Mouse (Mus musculus) heart, adult 2 months (tissue): ENCODE results near the gene Vars2. TPM values are rescaled to one million over a fixed set of nuclear protein-coding genes. Genes with fewer than 3 reads are reported as not detected.

Experiments
- DNase-seq, 2 experiments: peaks; one replicate each; pipeline ENCODE4 v3.0.0; 2021
- H3K27ac ChIP-seq: fragments of 200-600 bp; 2 replicates; pipeline ENCODE4 v1.8.1; 2022
- H3K27me3 ChIP-seq: fragments of 200-500 bp; 2 replicates; pipeline ENCODE4 v1.6.1; 2012; ENCODE audit warnings: mild to moderate bottlenecking, low read length, inconsistent platforms, mixed read lengths; ENCODE audit not compliant: control insufficient read depth, insufficient read depth
- H3K36me3 ChIP-seq: fragments of 200-500 bp; 2 replicates; pipeline ENCODE4 v1.6.1; 2012; ENCODE audit warnings: low read length, inconsistent platforms; ENCODE audit not compliant: control insufficient read depth, insufficient read depth
- H3K4me1 ChIP-seq: fragments of 200-500 bp; 2 replicates; pipeline ENCODE4 v1.6.1; 2011; ENCODE audit warnings: low read length; ENCODE audit not compliant: control insufficient read depth, insufficient read depth
- H3K4me3 ChIP-seq: fragments of 200-600 bp; 2 replicates; pipeline ENCODE4 v1.8.1; 2022
- H3K79me2 ChIP-seq: fragments of 200-500 bp; replicated peaks from 2 replicates; pipeline ENCODE4 v1.6.1; 2012; ENCODE audit warnings: mild to moderate bottlenecking, inconsistent platforms, low read length, moderate library complexity, mixed read lengths; ENCODE audit not compliant: control insufficient read depth, insufficient read depth
- H3K9ac ChIP-seq: fragments of 200-500 bp; 2 replicates; pipeline ENCODE4 v1.6.1; 2012; ENCODE audit warnings: low read depth, mild to moderate bottlenecking, control low read depth, inconsistent platforms, low read length, mixed read lengths
- CTCF ChIP-seq: fragments of 200-600 bp; IDR thresholded peaks from 2 replicates; pipeline ENCODE4 v1.8.1; 2022; ENCODE audit warnings: antibody characterized with exemption, mild to moderate bottlenecking, moderate library complexity
- EP300 ChIP-seq: fragments of 200-500 bp; IDR thresholded peaks from 2 replicates; pipeline ENCODE4 v1.6.1; 2011; ENCODE audit warnings: low read depth, low read length, control low read depth; ENCODE audit not compliant: insufficient read depth
- POLR2A ChIP-seq: fragments of 200-500 bp; IDR thresholded peaks from 2 replicates; pipeline ENCODE4 v1.6.1; 2011; ENCODE audit warnings: mild to moderate bottlenecking, low read depth, low read length, control low read depth; ENCODE audit not compliant: insufficient read depth
- WGBS: fragments of 180-500 bp; shearing (Covaris S2); methylation state at CpG from one replicate; pipeline ENCODE4 v1.1.7; 2018; 5-methylcytosine and 5-hydroxymethylcytosine counted together
- intact Hi-C: fragments of 180-260 bp; cut with DNase I; formaldehyde crosslinking; loops from one replicate; pipeline ENCODE4 v1.15.1; 2025
- polyA plus RNA-seq: library from polyadenylated mRNA; depleted of rRNA; stranded (reverse); fragments of >200 nt; gene quantifications from 2 replicates; pipeline ENCODE4 v1.2.3, GENCODE M21; 2012
- total RNA-seq, 2 experiments: library from RNA; stranded (reverse); gene quantifications; 2 replicates each; pipeline ENCODE4 v1.2.3; 2021

Gene Vars2
- total and polyA plus RNA-seq, 3 experiments: 19.3 to 28.3 (median 26.6) TPM

DNA sequence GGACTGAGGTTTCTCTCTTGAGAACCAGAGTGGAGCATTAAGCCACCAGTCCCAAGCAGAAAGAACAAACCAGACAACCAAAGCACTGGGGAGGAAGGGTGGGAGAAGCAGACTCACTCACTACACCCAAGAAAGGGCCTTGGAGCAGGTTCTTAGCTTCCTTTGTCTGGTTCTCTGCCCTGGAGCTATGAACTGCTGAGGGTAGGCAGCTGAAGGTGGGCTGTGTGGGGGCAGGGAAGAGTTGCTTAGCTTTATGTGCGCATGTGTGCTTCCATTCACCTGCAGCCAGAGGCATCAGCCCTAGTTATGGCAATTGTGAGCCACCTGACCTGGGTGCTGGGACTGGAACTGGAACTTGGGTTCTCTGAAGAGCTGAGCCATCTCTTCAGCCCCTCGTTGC lies 14.3 kb downstream of the Vars2 start:
- H3K9ac ChIP-seq: no peak overlapping the region
- no peaks in the 10 kb centered on the region for H3K4me1 ChIP-seq
- no peak overlapping the region for H3K4me3 ChIP-seq
- TF ChIP-seq CTCF (no peak), POLR2A (no peak), EP300 (no peak)
- WGBS: 74% methylated on average over 2 of the region's 2 CpGs
- H3K36me3 ChIP-seq: no peaks in the 10 kb centered on the region
- intact Hi-C loops: no loop called here
- no peaks in the 10 kb centered on the region for H3K79me2 ChIP-seq
- H3K27me3 ChIP-seq: no peaks in the 10 kb centered on the region
- DNase-seq: no peak
- H3K27ac ChIP-seq: no peak overlapping the region

DNA sequence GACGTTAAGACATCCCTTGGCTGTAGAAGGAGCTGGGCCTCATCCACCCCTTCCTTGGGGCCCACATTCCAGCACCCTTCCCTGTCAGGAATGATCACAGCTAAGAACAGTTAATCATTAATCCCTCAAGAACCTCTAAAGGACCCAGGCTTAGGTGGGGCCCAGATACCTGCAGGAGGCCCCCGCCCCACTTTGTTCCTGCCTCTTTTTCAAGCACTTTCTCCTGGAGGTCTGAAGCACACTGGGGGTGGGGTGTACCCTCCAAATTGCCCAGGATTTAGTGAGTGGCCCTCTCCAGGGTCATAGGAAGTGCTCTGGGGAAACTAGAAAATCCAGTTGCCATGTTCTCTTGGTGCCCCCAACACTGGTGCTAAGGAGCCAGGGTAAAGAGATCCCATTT lies 18.0 kb downstream of the Vars2 start:
- intact Hi-C loops: no loop called here
- 65% methylated on average over 2 of the region's 2 CpGs for WGBS
- Histone ChIP-seq H3K9ac (no peak overlapping the region), H3K27ac (no peak overlapping the region), H3K4me1 (no peaks in the 10 kb centered on the region), H3K4me3 (no peak overlapping the region), H3K27me3 (no peaks in the 10 kb centered on the region), H3K36me3 (no peaks in the 10 kb centered on the region), H3K79me2 (no peaks in the 10 kb centered on the region)
- TF ChIP-seq POLR2A: no peak
- no peak for TF ChIP-seq CTCF
- no peak for TF ChIP-seq EP300
- no peak for DNase-seq

DNA sequence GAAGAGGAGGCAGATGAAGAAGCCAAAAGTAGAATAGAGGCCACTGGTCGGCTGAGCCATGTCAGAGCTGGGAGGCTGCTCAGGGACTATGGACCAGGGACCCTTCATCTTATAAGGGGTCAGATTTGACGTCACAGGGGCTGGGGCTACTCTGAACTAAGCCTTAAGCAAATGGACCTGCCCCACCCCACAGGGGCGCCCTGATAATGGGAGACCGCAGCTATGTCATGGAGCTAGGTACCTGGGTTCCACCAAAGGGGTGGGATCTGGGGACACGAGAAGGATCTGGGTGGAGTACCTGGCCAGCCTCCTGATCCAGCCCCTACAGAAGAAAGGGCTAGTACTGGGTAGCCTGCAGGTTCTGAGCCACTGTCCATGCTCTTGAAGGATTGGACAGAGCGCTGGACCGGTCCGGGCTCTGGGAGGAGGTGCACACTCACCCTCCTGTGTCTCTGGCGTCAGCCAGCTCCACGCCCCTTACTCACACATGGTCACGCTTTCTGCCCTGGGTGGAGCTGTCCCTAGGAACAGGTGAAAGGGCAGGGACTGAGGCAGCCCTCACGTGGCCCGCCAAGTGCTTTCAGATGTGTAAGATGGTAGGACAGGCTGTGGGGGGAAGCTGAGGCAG lies 23.7 kb downstream of the Vars2 start, which contains the start of gene Mucl3:
Gene Mucl3, minus strand, starts transcription at position 87 of the 628 bp plus-strand sequence.
- Histone ChIP-seq H3K4me3 (no peak within 1 kb of the TSS), H3K27ac (no peak within 1 kb of the TSS), H3K4me1 (no peaks in the 10 kb centered on the region), H3K9ac (no peak within 1 kb of the TSS), H3K79me2 (no peaks in the 10 kb centered on the region), H3K36me3 (no peaks in the 10 kb centered on the region), H3K27me3 (no peaks in the 10 kb centered on the region)
- DNase-seq: no peak
- intact Hi-C loops: no loop called here
- WGBS: 66% methylated on average over 13 of the region's 13 CpGs
- TF ChIP-seq EP300: no peak
- TF ChIP-seq CTCF: no peak
- no peak for TF ChIP-seq POLR2A

DNA sequence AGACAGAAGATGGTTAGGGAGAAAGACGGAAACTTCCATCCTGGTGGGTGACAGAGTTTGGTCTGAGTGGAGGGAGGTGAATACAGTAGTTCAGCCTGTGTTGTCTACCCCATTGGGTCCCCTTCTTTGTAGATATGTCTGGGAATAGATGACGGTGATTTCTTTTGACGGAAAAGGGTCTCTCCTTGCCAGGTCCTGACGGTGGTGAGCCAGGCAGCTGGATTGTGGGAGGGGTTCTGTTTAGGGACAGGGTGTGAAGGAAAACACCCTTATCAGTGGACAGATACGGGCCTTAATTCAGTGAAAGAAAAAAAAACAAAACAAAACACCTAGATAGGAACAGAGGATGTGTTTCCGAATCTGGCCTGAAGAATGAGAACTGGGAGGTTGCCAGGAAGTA lies 28.0 kb downstream of the Vars2 start:
- Histone ChIP-seq H3K9ac (no peak overlapping the region), H3K36me3 (no peaks in the 10 kb centered on the region), H3K27ac (no peak overlapping the region), H3K4me3 (no peak overlapping the region), H3K4me1 (no peaks in the 10 kb centered on the region), H3K27me3 (no peaks in the 10 kb centered on the region), H3K79me2 (no peaks in the 10 kb centered on the region)
- intact Hi-C loops: no loop called here
- TF ChIP-seq POLR2A: no peak
- no peak for TF ChIP-seq EP300
- TF ChIP-seq CTCF: no peak
- WGBS: 25% methylated on average over 6 of the region's 6 CpGs
- no peak for DNase-seq

- WGBS: 17% methylated on average over 14 of the region's 14 CpGs
- DNase-seq: peak; percentile 53 to 63
- Histone ChIP-seq H3K27me3 (no peaks in the 10 kb centered on the region), H3K36me3 (no peaks in the 10 kb centered on the region), H3K27ac (no peak overlapping the region), H3K4me1 (no peaks in the 10 kb centered on the region), H3K79me2 (no peaks in the 10 kb centered on the region), H3K9ac (no peak overlapping the region), H3K4me3 (no peak overlapping the region)
- TF ChIP-seq CTCF (no peak), EP300 (no peak), POLR2A (no peak)
- intact Hi-C loops: no loop called here
Measured at GRCm38 (mm10) chr17:35638475-35639190, 28.8 kb downstream of the Vars2 start.

- Histone ChIP-seq H3K79me2 (no peaks in the 10 kb centered on the region), H3K4me1 (no peaks in the 10 kb centered on the region), H3K9ac (no peak overlapping the region), H3K4me3 (no peak overlapping the region), H3K27ac (no peak overlapping the region), H3K27me3 (no peaks in the 10 kb centered on the region), H3K36me3 (no peaks in the 10 kb centered on the region)
- TF ChIP-seq EP300 (no peak), CTCF (no peak), POLR2A (no peak)
- DNase-seq: no peak
- 39% methylated on average over 5 of the region's 5 CpGs for WGBS
- intact Hi-C loops: no loop called here
Measured at GRCm38 (mm10) chr17:35636363-35636762, 31.0 kb downstream of the Vars2 start.
